Mouse (Mus musculus) inflammation-experienced regulatory T-cells (primary cell): ENCODE measurements around the gene Fam160a1. TPM values are rescaled to one million over a fixed set of nuclear protein-coding genes. Genes with fewer than 3 reads are reported as not detected.

Experiments
- polyA plus RNA-seq, 2 experiments: library from polyadenylated mRNA; unstranded; fragments of 100-300 nt; shearing (Covaris generic); gene quantifications; one replicate each; pipeline ENCODE4 v1.2.1; 2017

The Fam160a1 gene
- 1 to 10 TPM in 1 of 2 experiments, under 1 TPM in 1; 0.73 to 8.6 TPM for polyA plus RNA-seq

DNA sequence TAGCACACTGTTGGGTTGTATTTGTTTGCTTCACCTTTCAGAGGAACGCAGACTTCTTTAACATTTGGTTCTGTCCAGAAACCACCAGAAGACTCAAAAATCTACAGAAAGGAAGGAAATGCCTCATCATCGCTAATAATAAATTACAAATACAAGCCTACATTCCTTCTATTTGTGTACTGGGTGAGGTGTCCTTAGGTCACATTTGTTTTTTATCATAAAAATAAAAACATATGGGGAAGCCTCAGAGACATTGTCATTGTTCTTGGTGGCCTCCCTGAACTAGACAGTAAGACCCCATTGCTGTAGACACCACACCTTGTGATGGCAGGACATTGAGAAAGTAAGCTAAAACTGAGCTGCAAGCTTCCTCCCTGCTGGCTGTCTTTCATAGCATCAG, at the start of gene Fam160a1:
TSS of gene Fam160a1 (minus strand) at position 101 of the 400 bp plus-strand sequence.

Other genes starting within 250 kb of the Fam160a1 start
- 10 to 100 TPM; 12.4 to 16.1 TPM for gene Gatb, start 243.2 kb downstream of the Fam160a1 start, polyA plus RNA-seq
- gene Glt28d2, start 70.2 kb upstream of the Fam160a1 start, polyA plus RNA-seq: 1 to 10 TPM; 1.2 to 3.6 TPM
- 10 to 100 TPM in 1 of 2 experiments, 1 to 10 TPM in 1; 1.0 to 14.2 TPM for gene Gm37240, start 70.2 kb upstream of the Fam160a1 start, polyA plus RNA-seq
- gene Sh3d19, start 153.8 kb upstream of the Fam160a1 start, polyA plus RNA-seq: 1 to 10 TPM; 2.8 TPM
- not detected for gene Prss48, start 185.2 kb upstream of the Fam160a1 start, polyA plus RNA-seq